In genomic region chr1:136550851-136551540, GRCm38 (mm10) we compare ENCODE assay signal across 9 mouse cellular contexts.
A peak's percentile ranks its signal among the peaks of the same experiment; 100 is the strongest.
DNase-seq lines count a peak whose midpoint lies in the region; ATAC-seq and TF ChIP-seq lines count a peak whose summit lies in the region.
"Had no signal": no experiment of that assay in that cellular context is flagged by ENCODE, and none has a peak within 500 bp of the region (broad histone marks: within the 10 kb centered on the region; RNA-seq: fewer than 3 reads in every experiment).

No protein-coding gene starts in this region.

- DNase-seq in adrenal gland, postnatal 25 days = peak; percentile 74
- peak; percentile 89 for DNase-seq in embryonic facial prominence, embryonic 11.5 days (ENCODE audit: low spot score)
- peak; percentile 60 for DNase-seq in heart, postnatal 0 days (ENCODE audit: low spot score)
- peak; percentile 91 for DNase-seq in layer of hippocampus, adult 11-12 months (ENCODE audit: low spot score)
- DNase-seq in lung, postnatal 14 days = peak; percentile 86
- peak; percentile 62 for DNase-seq in retina, adult 2 months (ENCODE audit: low read depth, low spot score)
- DNase-seq in thymus, postnatal 36 days = peak; percentile 64 to 75

- no peaks in the 10 kb centered on the region for H3K27me3 ChIP-seq in embryonic facial prominence, embryonic 11.5 days (ENCODE audit: control insufficient read depth, insufficient read depth, low read length)
- no peaks in the 10 kb centered on the region for H3K27me3 ChIP-seq in heart, postnatal 0 days (ENCODE audit: control insufficient read depth, insufficient read depth, low read length)
- H3K27me3 ChIP-seq: limb, embryonic 15.5 days had no signal

- no peaks in the 10 kb centered on the region for H3K9me3 ChIP-seq in embryonic facial prominence, embryonic 11.5 days (replicated peaks; ENCODE audit: control insufficient read depth, low read length)
- H3K9me3 ChIP-seq in heart, postnatal 0 days (replicated peaks; ENCODE audit: control insufficient read depth, low read length) = no peaks in the 10 kb centered on the region
- H3K9me3 ChIP-seq: limb, embryonic 15.5 days had no signal

- TF ChIP-seq EP300 in heart, postnatal 0 days (IDR thresholded peaks at IDR 0.05; ENCODE audit: low read depth) = no peak

- WGBS in embryonic facial prominence, embryonic 11.5 days = 27% methylated on average over 16 of the region's 16 CpGs
- 22% methylated on average over 16 of the region's 16 CpGs for WGBS in heart, postnatal 0 days

- H3K4me2 ChIP-seq in embryonic facial prominence, embryonic 11.5 days (ENCODE audit: low read depth, low read length) = no peak overlapping the region
- H3K4me2 ChIP-seq in heart, postnatal 0 days (ENCODE audit: low read depth, low read length) = no peak overlapping the region
- H3K4me2 ChIP-seq: limb, embryonic 15.5 days had no signal

- H3K36me3 ChIP-seq in embryonic facial prominence, embryonic 11.5 days (replicated peaks; ENCODE audit: control insufficient read depth, insufficient read depth, low read depth, low read length) = no peaks in the 10 kb centered on the region
- no peaks in the 10 kb centered on the region for H3K36me3 ChIP-seq in heart, postnatal 0 days (replicated peaks; ENCODE audit: control insufficient read depth, insufficient read depth, low read length)
- H3K36me3 ChIP-seq: limb, embryonic 15.5 days had no signal

- no peak overlapping the region for H3K27ac ChIP-seq in embryonic facial prominence, embryonic 11.5 days (replicated peaks; ENCODE audit: low read depth, low read length)
- H3K27ac ChIP-seq in heart, postnatal 0 days (ENCODE audit: low read depth) = no peak overlapping the region
- H3K27ac ChIP-seq: limb, embryonic 15.5 days had no signal

- no peaks in the 10 kb centered on the region for H3K4me1 ChIP-seq in embryonic facial prominence, embryonic 11.5 days (ENCODE audit: control insufficient read depth, insufficient read depth, low read length)
- H3K4me1 ChIP-seq in heart, postnatal 0 days (ENCODE audit: control insufficient read depth, insufficient read depth) = no peaks in the 10 kb centered on the region

- ATAC-seq in CD4-positive, CD25-positive, alpha-beta regulatory T cell, adult 4 months = peak; percentile 80
- no peak for ATAC-seq in embryonic facial prominence, embryonic 11.5 days (replicated peaks; ENCODE audit: insufficient number of reproducible peaks, low FRiP score, low TSS enrichment, low read depth)
- ATAC-seq in heart, postnatal 0 days (ENCODE audit: insufficient read depth, low read depth) = peak; percentile 53; the same call in 1 of the 2 replicates

- H3K9ac ChIP-seq in embryonic facial prominence, embryonic 11.5 days (replicated peaks; ENCODE audit: low read length) = no peak overlapping the region
- H3K9ac ChIP-seq in heart, postnatal 0 days (replicated peaks; ENCODE audit: low read depth, low read length) = no peak overlapping the region
- H3K9ac ChIP-seq: limb, embryonic 15.5 days had no signal

- no peak overlapping the region for H3K4me3 ChIP-seq in embryonic facial prominence, embryonic 11.5 days (ENCODE audit: low read depth, low read length)
- no peak overlapping the region for H3K4me3 ChIP-seq in heart, postnatal 0 days (ENCODE audit: low read depth, low read length)
- H3K4me3 ChIP-seq: limb, embryonic 15.5 days had no signal

- TF ChIP-seq CTCF in heart, postnatal 0 days (IDR thresholded peaks at IDR 0.05; ENCODE audit: low read depth) = peak; percentile 99
